Mouse (Mus musculus) adrenal gland, postnatal 14 days (tissue): Measurements from ENCODE around the gene Esyt1. TPM values are rescaled to one million over a fixed set of nuclear protein-coding genes. Genes with fewer than 3 reads are reported as not detected.

Experiments
- DNase-seq: peaks from one replicate; pipeline ENCODE4 v3.0.0; 2021; ENCODE audit warnings: mixed read lengths
- microRNA-seq, 2 experiments: library from miRNA; unstranded; fragments of <30 nt; microRNA quantifications; one replicate each; pipeline ENCODE4 v1.2.0; 2021
- total RNA-seq: library from RNA; stranded (reverse); gene quantifications from 2 replicates; pipeline ENCODE4 v1.2.3, GENCODE M21; 2021

Esyt1 gene
- total RNA-seq, 1 experiment from 2014 or later: 28.5 TPM

- DNase-seq: no peak
Measured at GRCm38 (mm10) chr10:128487861-128488712, 37.6 kb downstream of the Esyt1 start.

DNA sequence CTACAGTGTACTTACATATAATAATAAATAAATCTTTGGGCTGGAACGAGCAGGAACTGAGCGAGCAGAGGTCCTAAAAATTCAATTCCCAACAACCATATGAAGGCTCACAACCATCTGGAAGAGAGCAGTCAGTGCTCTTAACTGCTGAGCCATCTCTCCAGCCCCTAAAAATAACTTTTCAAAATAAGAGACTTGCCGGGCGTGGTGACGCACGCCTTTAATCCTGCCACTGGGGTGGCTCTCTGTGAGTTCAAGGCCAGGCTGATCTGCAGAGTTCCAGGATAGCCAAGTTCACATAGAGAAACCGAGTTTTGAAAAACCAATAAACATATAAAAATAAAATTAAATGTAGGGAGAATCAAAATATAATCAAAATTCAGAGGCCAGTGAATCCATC, 39.3 kb downstream of the Esyt1 start:
- peak; percentile 70 for DNase-seq

DNA sequence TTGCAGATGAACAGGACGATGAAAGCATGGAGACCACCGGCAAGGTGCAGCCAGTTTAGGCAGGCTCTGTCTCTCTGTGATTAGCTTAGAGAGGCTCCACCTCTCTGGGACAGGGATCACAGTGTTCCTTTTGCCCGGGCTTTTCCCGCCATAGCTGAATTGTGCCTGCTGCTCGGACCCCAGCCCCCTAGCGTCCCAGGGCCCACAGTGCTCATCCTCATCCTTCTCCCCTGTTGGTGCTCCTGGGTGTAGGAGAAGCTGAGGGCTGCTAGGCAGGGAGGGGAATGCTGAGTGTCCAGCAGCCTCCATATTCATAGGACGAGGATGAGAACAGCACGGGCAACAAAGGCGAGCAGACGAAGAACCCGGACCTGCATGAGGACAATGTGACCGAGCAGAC, 51.3 kb downstream of the Esyt1 start:
- DNase-seq: no peak

- no peak for DNase-seq
Measured at GRCm38 (mm10) chr10:128460270-128460630, 65.4 kb downstream of the Esyt1 start.

Small RNAs within 50 kb of the gene (microRNA-seq; reads per million reads assigned to microRNA genes)
- gene Gm47275 (0 reads per million in 2 experiments), gene Mir6916 (0 to 0.43 reads per million in 2 experiments)

Other genes starting within 250 kb of the Esyt1 start
- gene Il23a, start 227.1 kb downstream of the Esyt1 start, total RNA-seq: 0.26 TPM in 1 of 2 replicates, not detected in the other
- 22.2 and 27.0 TPM in 2 replicates for gene Pan2, start 222.5 kb downstream of the Esyt1 start, total RNA-seq
- 150 and 152 TPM in 2 replicates for gene Cnpy2, start 203.4 kb downstream of the Esyt1 start, total RNA-seq
- gene Cs, start 188.1 kb downstream of the Esyt1 start, total RNA-seq: 918 and 1,019 TPM in 2 replicates
- 103 and 111 TPM in 2 replicates for gene Coq10a, start 156.9 kb downstream of the Esyt1 start, total RNA-seq
- gene Ankrd52, start 148.8 kb downstream of the Esyt1 start, total RNA-seq: 66.7 and 66.9 TPM in 2 replicates
- 0.78 TPM in 1 of 2 replicates, not detected in the other for gene Slc39a5, start 124.6 kb downstream of the Esyt1 start, total RNA-seq
- gene Nabp2, start 114.4 kb downstream of the Esyt1 start, total RNA-seq: 59.8 and 65.2 TPM in 2 replicates
- gene Rnf41, start 114.2 kb downstream of the Esyt1 start, total RNA-seq: 38.4 and 40.2 TPM in 2 replicates
- gene Smarcc2, start 66.6 kb downstream of the Esyt1 start, total RNA-seq: 107 and 108 TPM in 2 replicates
- gene Myl6, start 31.7 kb downstream of the Esyt1 start, total RNA-seq: 800 and 862 TPM in 2 replicates
- gene Myl6b, start 27.2 kb downstream of the Esyt1 start, total RNA-seq: 4.7 and 5.0 TPM in 2 replicates
- 12.6 and 13.5 TPM in 2 replicates for gene Zc3h10, start 21.9 kb upstream of the Esyt1 start, total RNA-seq
- 2,356 and 2,777 TPM in 2 replicates for gene Rpl41, start 23.4 kb upstream of the Esyt1 start, total RNA-seq
- gene Pa2g4, start 40.1 kb upstream of the Esyt1 start, total RNA-seq: 93.5 and 107 TPM in 2 replicates
- 4.4 and 9.1 TPM in 2 replicates for gene Erbb3, start 63.8 kb upstream of the Esyt1 start, total RNA-seq
- gene Rps26, start 100.9 kb upstream of the Esyt1 start, total RNA-seq: 748 and 849 TPM in 2 replicates
- gene Ikzf4, start 120.1 kb upstream of the Esyt1 start, total RNA-seq: 0.74 and 2.0 TPM in 2 replicates
- gene Suox, start 148.2 kb upstream of the Esyt1 start, total RNA-seq: 22.1 and 30.0 TPM in 2 replicates
- 91.4 and 96.4 TPM in 2 replicates for gene Rab5b, start 170.4 kb upstream of the Esyt1 start, total RNA-seq
- gene Pmel, start 178.3 kb upstream of the Esyt1 start, total RNA-seq: 1.5 and 2.3 TPM in 2 replicates
- 30.7 and 31.1 TPM in 2 replicates for gene Cdk2, start 179.2 kb upstream of the Esyt1 start, total RNA-seq
- gene Dgka, start 219.0 kb upstream of the Esyt1 start, total RNA-seq: 14.3 and 36.2 TPM in 2 replicates
- gene Pym1, start 222.0 kb upstream of the Esyt1 start, total RNA-seq: 22.3 and 29.1 TPM in 2 replicates